Mouse (Mus musculus) hindbrain, embryonic 11.5 days (tissue): Measurements from ENCODE around the gene Olfr1392. TPM values are rescaled to one million over a fixed set of nuclear protein-coding genes. Genes with fewer than 3 reads are reported as not detected.

Experiments
- ATAC-seq: fragments of 200-750 bp; cut with Nextera tagmentation; 2 replicates; pipeline ENCODE4 v1.8.0; 2017; ENCODE audit warnings: mild to moderate bottlenecking, moderate TSS enrichment, moderate library complexity; ENCODE audit not compliant: low FRiP score
- DNase-seq: peaks from one replicate; pipeline ENCODE4 v3.0.0-alpha.2; 2015; ENCODE audit warnings: low spot score
- H3K27ac ChIP-seq: fragments of 300-500 bp; sonication (generic); 2 replicates; pipeline ENCODE4 v1.5.1; 2014; ENCODE audit warnings: mild to moderate bottlenecking, low read depth, low read length
- H3K27me3 ChIP-seq: fragments of 300-500 bp; sonication (generic); 2 replicates; pipeline ENCODE4 v1.6.1; 2014; ENCODE audit warnings: mild to moderate bottlenecking, low read length, moderate library complexity, mixed read lengths; ENCODE audit not compliant: control insufficient read depth, insufficient read depth
- H3K36me3 ChIP-seq: fragments of 300-500 bp; sonication (generic); 2 replicates; pipeline ENCODE4 v1.6.1; 2014; ENCODE audit warnings: mild to moderate bottlenecking, low read length, moderate library complexity, mixed read lengths; ENCODE audit not compliant: control insufficient read depth, insufficient read depth
- H3K4me1 ChIP-seq: fragments of 300-500 bp; sonication (generic); replicated peaks from 2 replicates; pipeline ENCODE4 v1.6.1; 2014; ENCODE audit warnings: low read length, mixed read lengths; ENCODE audit not compliant: control insufficient read depth, insufficient read depth
- H3K4me2 ChIP-seq: fragments of 300-500 bp; sonication (generic); replicated peaks from 2 replicates; pipeline ENCODE4 v1.6.1; 2014; ENCODE audit warnings: mild to moderate bottlenecking, low read depth, low read length
- H3K4me3 ChIP-seq: fragments of 300-500 bp; sonication (generic); 2 replicates; pipeline ENCODE4 v1.5.1; 2014; ENCODE audit warnings: low read depth, low read length
- H3K9ac ChIP-seq: fragments of 300-500 bp; sonication (generic); 2 replicates; pipeline ENCODE4 v1.6.1; 2014; ENCODE audit warnings: low read depth, low read length
- H3K9me3 ChIP-seq: fragments of 300-500 bp; sonication (generic); 2 replicates; pipeline ENCODE4 v1.6.1; 2016; ENCODE audit warnings: low read length; ENCODE audit not compliant: control insufficient read depth
- WGBS: fragments of 180-500 bp; shearing (Covaris S2); extraction: QIAGEN DNeasy Blood & Tissue Kit; methylation state at CpG from one replicate; pipeline ENCODE4 v1.1.7; 2014; 5-methylcytosine and 5-hydroxymethylcytosine counted together
- polyA plus RNA-seq: library from polyadenylated mRNA; unstranded; fragments of >200 nt; fragmentation: Nextera tagmentation; extraction: Ambion mirVana; gene quantifications from 2 replicates; pipeline ENCODE4 v1.2.1, GENCODE M21; 2014

Olfr1392 gene
- polyA plus RNA-seq, 1 experiment from 2014 or later = not detected

GRCm38 (mm10) chr11:49322442-49322841 is 37.4 kb downstream of the Olfr1392 start, which contains the start of gene Olfr1391:
Gene Olfr1391, plus strand, starts transcription at chr11:49322742.
- Histone ChIP-seq H3K36me3 (no peaks in the 10 kb centered on the region), H3K4me2 (no peak within 1 kb of the TSS), H3K4me1 (no peaks in the 10 kb centered on the region), H3K27ac (no peak within 1 kb of the TSS), H3K4me3 (no peak within 1 kb of the TSS), H3K9me3 (no peaks in the 10 kb centered on the region), H3K27me3 (no peaks in the 10 kb centered on the region), H3K9ac (no peak within 1 kb of the TSS)
- WGBS = 79% methylated on average over 2 of the region's 2 CpGs
- DNase-seq (no peak), ATAC-seq (no peak)

GRCm38 (mm10) chr11:49326726-49327125 is 41.6 kb downstream of the Olfr1392 start:
- DNase-seq (no peak), ATAC-seq (no peak)
- H3K27me3 ChIP-seq = no peaks in the 10 kb centered on the region
- no peaks in the 10 kb centered on the region for H3K36me3 ChIP-seq
- no peaks in the 10 kb centered on the region for H3K4me1 ChIP-seq
- 91% methylated on average over 3 of the region's 3 CpGs for WGBS
- H3K9me3 ChIP-seq = no peaks in the 10 kb centered on the region
- H3K4me2 ChIP-seq = no peak overlapping the region
- no peak overlapping the region for H3K9ac ChIP-seq
- no peak overlapping the region for H3K27ac ChIP-seq
- no peak overlapping the region for H3K4me3 ChIP-seq

DNA sequence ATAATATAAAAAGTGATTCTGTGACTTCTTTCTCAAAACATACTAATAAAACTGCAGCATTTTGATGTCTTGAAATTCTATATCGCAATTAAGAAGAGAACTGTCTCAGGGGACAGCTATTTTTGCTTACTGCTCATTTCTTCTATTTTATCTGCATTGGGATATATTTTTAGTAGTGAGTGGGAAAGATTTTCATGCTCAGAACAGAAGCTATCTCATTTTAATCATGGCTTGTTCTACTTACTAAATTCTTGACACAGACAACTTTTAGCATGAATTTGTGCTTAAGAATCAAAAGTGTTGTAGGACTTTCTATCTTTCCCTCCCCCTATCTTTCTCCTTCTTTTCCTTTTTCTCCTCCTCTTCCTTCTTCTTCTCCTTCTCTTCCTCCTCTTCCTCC is 44.6 kb downstream of the Olfr1392 start:
- ATAC-seq = no peak
- H3K4me3 ChIP-seq = no peak overlapping the region
- no peak for DNase-seq
- H3K4me2 ChIP-seq = no peak overlapping the region
- H3K36me3 ChIP-seq = no peaks in the 10 kb centered on the region
- H3K27ac ChIP-seq = no peak overlapping the region
- no peaks in the 10 kb centered on the region for H3K27me3 ChIP-seq
- 80% methylated on average over 1 of the region's 1 CpGs for WGBS
- no peaks in the 10 kb centered on the region for H3K4me1 ChIP-seq
- no peak overlapping the region for H3K9ac ChIP-seq
- H3K9me3 ChIP-seq = no peaks in the 10 kb centered on the region

GRCm38 (mm10) chr11:49334888-49335287 is 49.8 kb downstream of the Olfr1392 start, which contains the start of gene Olfr1390:
Gene Olfr1390, plus strand, starts transcription at chr11:49335188.
- no peak within 1 kb of the TSS for H3K4me2 ChIP-seq
- H3K4me1 ChIP-seq = no peaks in the 10 kb centered on the region
- no peak within 1 kb of the TSS for H3K27ac ChIP-seq
- no peak for ATAC-seq
- DNase-seq = no peak
- 77% methylated on average over 1 of the region's 1 CpGs for WGBS
- no peak within 1 kb of the TSS for H3K9ac ChIP-seq
- no peaks in the 10 kb centered on the region for H3K9me3 ChIP-seq
- H3K27me3 ChIP-seq = no peaks in the 10 kb centered on the region
- no peaks in the 10 kb centered on the region for H3K36me3 ChIP-seq
- H3K4me3 ChIP-seq = no peak within 1 kb of the TSS

DNA sequence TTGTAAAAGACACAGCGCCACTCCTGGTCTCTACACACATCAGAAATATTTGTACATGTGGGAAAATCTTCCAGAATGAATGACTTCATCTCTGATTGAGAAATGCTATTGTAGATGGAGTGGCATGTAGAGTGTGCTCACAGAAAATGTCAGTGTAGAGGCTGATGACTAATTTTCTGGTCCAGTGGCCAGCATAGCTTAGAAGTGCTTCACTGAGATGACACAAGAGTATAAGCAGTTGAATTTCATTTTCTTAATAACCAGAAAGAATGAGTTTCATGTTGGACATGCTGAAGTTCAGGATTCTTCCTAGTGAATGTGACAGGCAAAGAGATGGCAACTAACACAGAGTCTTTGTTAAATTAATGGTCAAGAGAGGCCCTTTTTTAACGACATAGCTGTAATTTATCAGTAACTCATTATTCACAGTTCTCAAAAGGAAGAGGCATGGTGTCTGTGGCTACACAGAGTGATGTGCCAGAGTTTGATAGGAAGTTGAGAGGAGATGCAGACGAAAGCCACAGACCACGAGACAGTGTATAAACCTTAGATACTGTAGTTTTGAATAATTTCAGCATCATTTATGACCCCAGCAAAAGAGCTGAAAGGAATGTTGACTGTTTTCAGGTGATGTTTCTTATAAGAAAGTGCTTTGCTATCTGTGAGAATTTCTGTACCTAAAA is 52.2 kb downstream of the Olfr1392 start:
- Histone ChIP-seq H3K36me3 (no peaks in the 10 kb centered on the region), H3K4me3 (no peak overlapping the region), H3K9me3 (no peaks in the 10 kb centered on the region), H3K27me3 (no peaks in the 10 kb centered on the region), H3K9ac (no peak overlapping the region), H3K4me2 (no peak overlapping the region), H3K4me1 (no peaks in the 10 kb centered on the region), H3K27ac (no peak overlapping the region)
- DNase-seq (no peak), ATAC-seq (no peak)
- WGBS = 74% methylated on average over 4 of the region's 4 CpGs

Other genes with a start within 250 kb of the Olfr1392 start
- 0.11 and 0.42 TPM in 2 replicates for gene 9930111J21Rik2, start 234.0 kb upstream of the Olfr1392 start, polyA plus RNA-seq
- gene Tgtp2, start 221.1 kb upstream of the Olfr1392 start, polyA plus RNA-seq = not detected in 2 replicates
- 0.20 and 0.71 TPM in 2 replicates for gene Ifi47, start 208.7 kb upstream of the Olfr1392 start, polyA plus RNA-seq
- gene Olfr1396, start 170.4 kb upstream of the Olfr1392 start, polyA plus RNA-seq = not detected in 2 replicates
- not detected in 2 replicates for gene Olfr1395, start 143.0 kb upstream of the Olfr1392 start, polyA plus RNA-seq
- not detected in 2 replicates for gene Olfr1394, start 130.9 kb upstream of the Olfr1392 start, polyA plus RNA-seq
- gene Btnl9, start 98.1 kb upstream of the Olfr1392 start, polyA plus RNA-seq = 0.10 TPM in 1 of 2 replicates, not detected in the other
- 59.0 and 63.2 TPM in 2 replicates for gene Zfp62, start 82.0 kb upstream of the Olfr1392 start, polyA plus RNA-seq
- 28.7 and 31.0 TPM in 2 replicates for gene Mgat1, start 41.1 kb upstream of the Olfr1392 start, polyA plus RNA-seq
- gene Olfr1393, start 7.0 kb upstream of the Olfr1392 start, polyA plus RNA-seq = not detected in 2 replicates
- not detected in 2 replicates for gene Olfr10, start 19.5 kb downstream of the Olfr1392 start, polyA plus RNA-seq
- not detected in 2 replicates for gene Olfr1391, start 37.5 kb downstream of the Olfr1392 start, polyA plus RNA-seq
- not detected in 2 replicates for gene Olfr1390, start 49.9 kb downstream of the Olfr1392 start, polyA plus RNA-seq
- gene Olfr1389, start 137.8 kb downstream of the Olfr1392 start, polyA plus RNA-seq = not detected in 2 replicates
- 0.07 TPM in 1 of 2 replicates, not detected in the other for gene Olfr1388, start 151.3 kb downstream of the Olfr1392 start, polyA plus RNA-seq
- gene Olfr1387, start 170.1 kb downstream of the Olfr1392 start, polyA plus RNA-seq = not detected in 2 replicates
- gene Olfr1386, start 179.8 kb downstream of the Olfr1392 start, polyA plus RNA-seq = not detected in 2 replicates
- not detected in 2 replicates for gene Olfr1385, start 203.8 kb downstream of the Olfr1392 start, polyA plus RNA-seq
- not detected in 2 replicates for gene Olfr1384, start 221.4 kb downstream of the Olfr1392 start, polyA plus RNA-seq
- not detected in 2 replicates for gene Olfr1383, start 234.4 kb downstream of the Olfr1392 start, polyA plus RNA-seq
- gene Olfr1382, start 243.0 kb downstream of the Olfr1392 start, polyA plus RNA-seq = not detected in 2 replicates